Mouse (Mus musculus): ENCODE measurements at regions not wholly inside any gene's neighbourhood (a gene's known extent, or its start where the extent isn't known, plus 50 kb on each side); places are given as distances from the start of the nearest gene placed in this dataset.

GRCm38 (mm10) chr4:12560546-12560945 is 388.7 kb upstream of the Fam92a start:
- H3K79me3 ChIP-seq (ENCODE audit: low read depth), result no peaks in the 10 kb centered on the region
- TF ChIP-seq MYOG (IDR thresholded peaks at IDR 0.05; ENCODE audit: control insufficient read depth, extremely low read depth, insufficient read length), result no peak
- TF ChIP-seq MYOD1 (IDR thresholded peaks at IDR 0.05; ENCODE audit: control insufficient read depth, insufficient read length, low read depth), result no peak
- H3K4me3 ChIP-seq (ENCODE audit: insufficient read depth, poor library complexity, severe bottlenecking), result no peak overlapping the region
- H3K27me3 ChIP-seq (ENCODE audit: control insufficient read depth, insufficient read depth, insufficient read length), result no peaks in the 10 kb centered on the region
- no peaks in the 10 kb centered on the region for H3K36me3 ChIP-seq (ENCODE audit: control insufficient read depth, insufficient read depth)
- H3K79me2 ChIP-seq (ENCODE audit: control insufficient read depth, insufficient read depth), result no peaks in the 10 kb centered on the region
- no peak overlapping the region for H3ac ChIP-seq (ENCODE audit: control insufficient read depth, insufficient read length, low read depth)

GRCm38 (mm10) chr4:12560015-12560414 is 388.2 kb upstream of the Fam92a start:
- no peaks in the 10 kb centered on the region for H3K79me2 ChIP-seq (ENCODE audit: control insufficient read depth, insufficient read depth)
- H3ac ChIP-seq (ENCODE audit: control insufficient read depth, insufficient read length, low read depth), result no peak overlapping the region
- no peaks in the 10 kb centered on the region for H3K27me3 ChIP-seq (ENCODE audit: control insufficient read depth, insufficient read depth, insufficient read length)
- no peaks in the 10 kb centered on the region for H3K79me3 ChIP-seq (ENCODE audit: low read depth)
- no peaks in the 10 kb centered on the region for H3K36me3 ChIP-seq (ENCODE audit: control insufficient read depth, insufficient read depth)
- no peak overlapping the region for H3K4me3 ChIP-seq (ENCODE audit: insufficient read depth, poor library complexity, severe bottlenecking)
- TF ChIP-seq CEBPB (IDR thresholded peaks at IDR 0.05; ENCODE audit: low read depth) (no peak), MYOD1 (IDR thresholded peaks at IDR 0.05; ENCODE audit: control insufficient read depth, insufficient read length, low read depth) (no peak), CTCF (IDR thresholded peaks at IDR 0.05; ENCODE audit: control insufficient read depth, insufficient read depth, insufficient read length) (no peak), MYOG (IDR thresholded peaks at IDR 0.05; ENCODE audit: control insufficient read depth, extremely low read depth, insufficient read length) (no peak), FOSL1 (IDR thresholded peaks at IDR 0.05; ENCODE audit: insufficient read depth, low read length, poor library complexity, severe bottlenecking) (no peak), MAX (IDR thresholded peaks at IDR 0.05) (no peak), USF1 (IDR thresholded peaks at IDR 0.05; ENCODE audit: low read depth) (no peak)

- Histone ChIP-seq H3K79me2 (ENCODE audit: control insufficient read depth, insufficient read depth) (no peaks in the 10 kb centered on the region), H3K4me3 (ENCODE audit: insufficient read depth, poor library complexity, severe bottlenecking) (no peak overlapping the region), H3K27me3 (ENCODE audit: control insufficient read depth, insufficient read depth, insufficient read length) (no peaks in the 10 kb centered on the region), H3K79me3 (ENCODE audit: low read depth) (no peaks in the 10 kb centered on the region), H3K36me3 (ENCODE audit: control insufficient read depth, insufficient read depth) (no peaks in the 10 kb centered on the region), H3ac (ENCODE audit: control insufficient read depth, insufficient read length, low read depth) (no peak overlapping the region)
- TF ChIP-seq CTCF (IDR thresholded peaks at IDR 0.05; ENCODE audit: control insufficient read depth, insufficient read depth, insufficient read length) (no peak), FOSL1 (IDR thresholded peaks at IDR 0.05; ENCODE audit: insufficient read depth, low read length, poor library complexity, severe bottlenecking) (no peak), MYOG (IDR thresholded peaks at IDR 0.05; ENCODE audit: control insufficient read depth, extremely low read depth, insufficient read length) (no peak), USF1 (IDR thresholded peaks at IDR 0.05; ENCODE audit: low read depth) (no peak), MYOD1 (IDR thresholded peaks at IDR 0.05; ENCODE audit: control insufficient read depth, insufficient read length, low read depth) (no peak), CEBPB (IDR thresholded peaks at IDR 0.05; ENCODE audit: low read depth) (no peak), MAX (IDR thresholded peaks at IDR 0.05) (no peak)
Measured at GRCm38 (mm10) chr4:12557105-12557504, 385.3 kb upstream of the Fam92a start.

DNA sequence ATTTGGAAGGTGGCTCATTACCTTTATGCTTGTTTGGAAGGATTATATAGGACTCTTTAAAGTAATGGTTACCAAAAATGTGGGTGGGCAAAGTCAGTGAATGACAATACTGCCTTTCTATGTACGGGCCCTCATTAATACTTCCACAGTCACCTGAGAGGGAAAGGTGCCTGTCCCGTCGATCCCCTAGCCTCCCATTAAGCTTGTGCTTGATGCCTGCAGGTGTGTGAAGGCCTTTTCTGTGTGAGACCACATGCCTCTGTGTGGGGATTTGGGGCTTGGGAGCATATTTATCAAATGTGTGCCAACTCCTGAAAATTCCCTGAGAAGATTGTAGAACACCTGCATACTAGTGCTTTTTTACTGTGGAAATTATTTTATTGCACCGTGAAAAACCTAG is 377.4 kb upstream of the Fam92a start:
- H3K79me2 ChIP-seq (ENCODE audit: control insufficient read depth, insufficient read depth), result no peaks in the 10 kb centered on the region
- TF ChIP-seq MYOD1 (IDR thresholded peaks at IDR 0.05; ENCODE audit: control insufficient read depth, insufficient read length, low read depth) (no peak), FOSL1 (IDR thresholded peaks at IDR 0.05; ENCODE audit: insufficient read depth, low read length, poor library complexity, severe bottlenecking) (no peak), MAX (IDR thresholded peaks at IDR 0.05) (no peak), USF1 (IDR thresholded peaks at IDR 0.05; ENCODE audit: low read depth) (no peak), MYOG (IDR thresholded peaks at IDR 0.05; ENCODE audit: control insufficient read depth, extremely low read depth, insufficient read length) (no peak), CTCF (IDR thresholded peaks at IDR 0.05; ENCODE audit: control insufficient read depth, insufficient read depth, insufficient read length) (no peak), CEBPB (IDR thresholded peaks at IDR 0.05; ENCODE audit: low read depth) (no peak)

DNA sequence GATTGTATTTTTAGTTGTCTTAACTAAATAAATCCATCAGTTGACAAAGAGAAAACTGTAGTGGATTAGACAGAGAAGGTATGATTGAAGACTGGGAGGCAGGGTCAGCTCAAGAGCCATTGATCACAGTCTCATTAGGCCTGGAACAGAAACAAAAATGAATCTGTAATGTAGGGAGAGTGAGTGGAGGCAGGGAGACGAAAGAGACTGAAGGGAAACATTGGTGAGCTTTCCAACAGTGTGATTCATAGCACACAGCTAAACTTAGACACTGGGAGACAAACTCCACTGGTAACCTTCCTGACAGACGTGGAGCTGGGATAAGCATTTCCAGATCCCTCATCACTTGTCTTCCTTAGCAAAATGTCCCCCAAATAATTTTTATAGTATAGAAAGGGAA is 372.1 kb upstream of the Fam92a start:
- no peak overlapping the region for H3ac ChIP-seq (ENCODE audit: control insufficient read depth, insufficient read length, low read depth)
- no peaks in the 10 kb centered on the region for H3K79me2 ChIP-seq (ENCODE audit: control insufficient read depth, insufficient read depth)
- no peaks in the 10 kb centered on the region for H3K36me3 ChIP-seq (ENCODE audit: control insufficient read depth, insufficient read depth)
- no peak overlapping the region for H3K4me3 ChIP-seq (ENCODE audit: insufficient read depth, poor library complexity, severe bottlenecking)
- H3K79me3 ChIP-seq (ENCODE audit: low read depth), result no peaks in the 10 kb centered on the region
- no peaks in the 10 kb centered on the region for H3K27me3 ChIP-seq (ENCODE audit: control insufficient read depth, insufficient read depth, insufficient read length)
- TF ChIP-seq MYOG (IDR thresholded peaks at IDR 0.05; ENCODE audit: control insufficient read depth, extremely low read depth, insufficient read length), result no peak
- no peak for TF ChIP-seq CTCF (IDR thresholded peaks at IDR 0.05; ENCODE audit: control insufficient read depth, insufficient read depth, insufficient read length)

More for the DNA sequence above, 377.4 kb upstream of the Fam92a start:
- no peaks in the 10 kb centered on the region for H3K79me3 ChIP-seq (ENCODE audit: low read depth)
- H3ac ChIP-seq (ENCODE audit: control insufficient read depth, insufficient read length, low read depth), result no peak overlapping the region
- no peak overlapping the region for H3K4me3 ChIP-seq (ENCODE audit: insufficient read depth, poor library complexity, severe bottlenecking)
- H3K36me3 ChIP-seq (ENCODE audit: control insufficient read depth, insufficient read depth), result no peaks in the 10 kb centered on the region
- H3K27me3 ChIP-seq (ENCODE audit: control insufficient read depth, insufficient read depth, insufficient read length), result no peaks in the 10 kb centered on the region

DNA sequence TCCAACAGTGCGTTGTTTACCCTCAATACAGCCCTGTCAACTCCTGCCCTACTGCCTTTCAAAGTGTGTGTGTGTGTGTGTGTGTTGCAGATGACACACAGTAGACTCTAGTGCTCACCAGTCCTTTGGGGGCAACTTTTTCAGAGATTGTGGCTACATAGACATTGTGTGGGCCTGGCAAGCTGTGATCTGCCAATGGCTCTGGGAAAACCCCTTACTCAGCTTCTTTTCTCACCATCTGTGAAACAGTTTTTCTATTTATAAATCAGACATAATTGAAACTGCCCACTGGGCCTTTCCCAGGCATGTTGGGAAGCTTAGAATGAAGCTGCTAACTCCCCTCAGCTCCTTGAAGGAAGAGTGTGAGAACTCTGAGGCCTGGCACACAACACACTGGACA is 369.7 kb upstream of the Fam92a start:
- Histone ChIP-seq H3ac (ENCODE audit: control insufficient read depth, insufficient read length, low read depth) (no peak overlapping the region), H3K4me3 (ENCODE audit: insufficient read depth, poor library complexity, severe bottlenecking) (no peak overlapping the region), H3K79me2 (ENCODE audit: control insufficient read depth, insufficient read depth) (no peaks in the 10 kb centered on the region), H3K79me3 (ENCODE audit: low read depth) (no peaks in the 10 kb centered on the region), H3K27me3 (ENCODE audit: control insufficient read depth, insufficient read depth, insufficient read length) (no peaks in the 10 kb centered on the region), H3K36me3 (ENCODE audit: control insufficient read depth, insufficient read depth) (no peaks in the 10 kb centered on the region)
- TF ChIP-seq CTCF (IDR thresholded peaks at IDR 0.05; ENCODE audit: control insufficient read depth, insufficient read depth, insufficient read length) (no peak), MAX (IDR thresholded peaks at IDR 0.05) (no peak), MYOD1 (IDR thresholded peaks at IDR 0.05; ENCODE audit: control insufficient read depth, insufficient read length, low read depth) (no peak), FOSL1 (IDR thresholded peaks at IDR 0.05; ENCODE audit: insufficient read depth, low read length, poor library complexity, severe bottlenecking) (no peak), MYOG (IDR thresholded peaks at IDR 0.05; ENCODE audit: control insufficient read depth, extremely low read depth, insufficient read length) (no peak), USF1 (IDR thresholded peaks at IDR 0.05; ENCODE audit: low read depth) (no peak), CEBPB (IDR thresholded peaks at IDR 0.05; ENCODE audit: low read depth) (no peak)
